Mouse (Mus musculus) G1E-ER4 (cell line): Measurements from ENCODE around the gene Akr1cl. TPM values are rescaled to one million over a fixed set of nuclear protein-coding genes. Genes with fewer than 3 reads are reported as not detected.

Source experiments
- GATA1 ChIP-seq: IDR thresholded peaks from one replicate; pipeline ENCODE4 v1.8.0; 2012; ENCODE audit warnings: low read length, inconsistent platforms
- polyA plus RNA-seq: library from polyadenylated mRNA; stranded (reverse); fragments of >175 nt; gene quantifications from 2 replicates; pipeline ENCODE4 v1.2.3, GENCODE M21; 2012

Akr1cl gene
- polyA plus RNA-seq, 1 experiment = not detected

GRCm38 (mm10) chr1:65012726-65013125, 19.8 kb downstream of the Akr1cl start:
- TF ChIP-seq GATA1 = no peak

- no peak for TF ChIP-seq GATA1
These were observed 22.4 kb downstream of the Akr1cl start for GRCm38 (mm10) chr1:65010153-65010552.

GRCm38 (mm10) chr1:65005575-65005974, 27.0 kb downstream of the Akr1cl start:
- TF ChIP-seq GATA1 = no peak

- TF ChIP-seq GATA1 = no peak
These were observed 28.0 kb downstream of the Akr1cl start for GRCm38 (mm10) chr1:65004526-65004925.

- no peak for TF ChIP-seq GATA1
These were observed 39.4 kb downstream of the Akr1cl start for GRCm38 (mm10) chr1:64993206-64993605.

GRCm38 (mm10) chr1:64988176-64988575, 44.4 kb downstream of the Akr1cl start:
- no peak for TF ChIP-seq GATA1

DNA sequence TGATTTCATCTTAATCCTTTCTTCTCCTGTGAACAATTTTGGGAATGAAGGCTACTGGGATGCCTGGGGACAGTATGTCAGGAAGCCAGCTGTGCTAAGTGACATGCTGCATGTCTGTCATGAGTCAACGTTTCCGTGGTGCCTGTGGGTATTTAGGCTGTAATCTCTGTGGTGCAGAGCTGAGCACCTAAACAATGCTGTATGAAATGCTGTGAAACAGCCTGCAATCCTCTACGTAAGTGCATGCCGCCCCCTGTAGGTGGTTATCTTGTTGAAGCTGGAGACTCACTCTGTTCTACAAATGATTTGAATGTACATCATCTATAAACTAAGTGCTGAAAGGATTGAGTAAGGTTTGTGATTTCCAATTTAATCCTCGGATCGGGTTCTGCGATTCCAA, 46.4 kb downstream of the Akr1cl start:
- no peak for TF ChIP-seq GATA1

DNA sequence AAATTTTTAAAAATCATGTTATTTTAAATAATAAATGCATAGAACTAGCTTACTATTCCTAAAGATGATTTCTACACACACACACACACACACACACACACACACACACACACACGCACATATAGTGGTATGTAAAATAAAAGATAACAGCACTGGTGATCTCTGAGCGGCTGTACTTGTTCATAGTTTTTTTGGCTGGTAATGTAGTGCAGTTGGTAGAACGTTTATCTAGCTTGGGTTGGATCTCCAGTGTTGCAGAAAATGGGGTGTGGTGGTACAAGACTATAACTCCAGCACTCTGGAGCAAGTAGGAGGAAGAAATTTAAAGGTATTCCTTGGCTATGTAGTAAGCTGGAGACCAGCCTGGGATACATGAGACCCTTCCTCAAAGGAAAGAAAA, 49.3 kb downstream of the Akr1cl start:
- no peak for TF ChIP-seq GATA1

GRCm38 (mm10) chr1:64978321-64978799, 54.2 kb downstream of the Akr1cl start:
- no peak for TF ChIP-seq GATA1

DNA sequence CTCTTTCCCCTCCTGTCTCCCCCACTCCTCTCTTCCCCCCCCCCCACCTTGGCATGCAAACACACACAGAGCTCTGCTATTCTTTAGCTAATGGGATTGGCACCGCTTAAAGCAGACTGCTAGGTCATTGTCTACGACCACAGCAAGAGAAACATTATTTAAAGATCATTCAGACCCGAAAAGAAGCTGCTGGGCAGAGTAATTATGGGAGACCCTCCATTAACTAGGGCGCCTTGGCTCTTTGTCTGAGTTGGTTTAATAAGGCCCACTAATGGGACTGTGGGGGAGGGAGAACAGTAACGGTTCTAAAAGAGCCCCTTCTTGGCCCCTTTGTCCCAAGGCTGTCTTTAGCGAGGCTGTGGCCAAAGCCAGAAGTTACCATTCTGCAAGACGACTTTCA, 57.2 kb downstream of the Akr1cl start:
- TF ChIP-seq GATA1 = no peak

DNA sequence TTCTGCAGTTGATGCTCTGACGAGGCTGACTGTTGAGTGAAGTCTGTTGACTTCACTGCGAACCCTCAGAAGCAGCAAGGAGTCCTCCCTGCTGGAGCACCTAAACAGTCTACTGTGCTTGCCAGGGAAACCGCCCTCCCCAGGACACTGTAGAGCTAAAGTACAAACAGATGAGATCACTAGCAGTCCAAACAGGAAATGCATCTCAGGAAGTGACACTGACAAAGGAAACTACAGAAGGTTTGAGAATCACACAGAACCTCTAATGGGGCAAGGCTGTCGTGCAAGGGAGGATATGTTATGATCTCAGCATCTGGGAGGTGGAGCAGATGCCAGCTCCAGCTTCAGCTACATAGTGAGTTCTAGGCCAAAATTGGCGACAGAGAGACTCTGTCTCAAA, 61.9 kb downstream of the Akr1cl start:
- no peak for TF ChIP-seq GATA1

Other genes with a start within 250 kb of the Akr1cl start
- 1.8 and 2.0 TPM in 2 replicates for gene Plekhm3, start 75.9 kb downstream of the Akr1cl start, polyA plus RNA-seq
- not detected in 2 replicates for gene Cryge, start 18.4 kb upstream of the Akr1cl start, polyA plus RNA-seq
- not detected in 2 replicates for gene Crygd, start 30.7 kb upstream of the Akr1cl start, polyA plus RNA-seq
- not detected in 2 replicates for gene Crygc, start 40.9 kb upstream of the Akr1cl start, polyA plus RNA-seq
- not detected in 2 replicates for gene Crygb, start 49.5 kb upstream of the Akr1cl start, polyA plus RNA-seq
- not detected in 2 replicates for gene Cryga, start 70.6 kb upstream of the Akr1cl start, polyA plus RNA-seq
- gene Gm28845, start 86.8 kb upstream of the Akr1cl start, polyA plus RNA-seq = not detected in 2 replicates
- gene D630023F18Rik, start 90.5 kb upstream of the Akr1cl start, polyA plus RNA-seq = not detected in 2 replicates
- 1.1 and 1.2 TPM in 2 replicates for gene Idh1, start 153.7 kb upstream of the Akr1cl start, polyA plus RNA-seq
- gene Pikfyve, start 153.9 kb upstream of the Akr1cl start, polyA plus RNA-seq = 60.9 and 88.3 TPM in 2 replicates
- gene Pth2r, start 249.3 kb upstream of the Akr1cl start, polyA plus RNA-seq = not detected in 2 replicates